Mouse (Mus musculus) adrenal gland, adult 8-10 months (tissue): ENCODE data around the gene Gfap. TPM values are rescaled to one million over a fixed set of nuclear protein-coding genes. Genes with fewer than 3 reads are reported as not detected.

Experiments
- total RNA-seq, 4 experiments: library from RNA; stranded (reverse); gene quantifications; 2 replicates each; pipeline ENCODE4 v1.2.4; 2022

Gfap gene
- total RNA-seq, 4 experiments from 2014 or later = 1.0 to 1.8 (median 1.8) TPM

Other genes with a start within 250 kb of the Gfap start
- gene Meioc, start 237.2 kb downstream of the Gfap start, total RNA-seq = not detected
- 10 to 100 TPM; 26.5 to 30.5 (median 29.6) TPM for gene Ccdc43, start 203.1 kb downstream of the Gfap start, total RNA-seq
- gene Adam11, start 139.5 kb downstream of the Gfap start, total RNA-seq = 10 to 100 TPM in 2 of 4 experiments, 1 to 10 TPM in 2; 2.0 to 13.0 (median 8.0) TPM
- 10 to 100 TPM; 12.9 to 22.5 (median 17.7) TPM for gene Gjc1, start 81.2 kb downstream of the Gfap start, total RNA-seq
- gene Higd1b, start 65.1 kb downstream of the Gfap start, total RNA-seq = 1 to 10 TPM; 1.4 to 2.6 (median 2.1) TPM
- 10 to 100 TPM; 62.2 to 95.9 (median 82.0) TPM for gene Eftud2, start 19.9 kb downstream of the Gfap start, total RNA-seq
- 1 to 10 TPM in 1 of 4 experiments, under 1 TPM in 3; 0.59 to 1.5 (median 0.70) TPM for gene Ccdc103, start 19.7 kb downstream of the Gfap start, total RNA-seq
- gene Fam187a, start 15.7 kb downstream of the Gfap start, total RNA-seq = under 1 TPM in 2 of 4 experiments, not detected in 2; 0.19 to 0.22 TPM
- gene Kif18b, start 24.2 kb upstream of the Gfap start, total RNA-seq = 1 to 10 TPM in 1 of 4 experiments, under 1 TPM in 3; 0.74 to 1.5 (median 0.91) TPM
- 10 to 100 TPM; 62.1 to 91.9 (median 72.9) TPM for gene C1ql1, start 45.8 kb upstream of the Gfap start, total RNA-seq
- 100 to 1,000 TPM; 102 to 113 (median 109) TPM for gene Nmt1, start 127.3 kb upstream of the Gfap start, total RNA-seq
- gene Dcakd, start 127.4 kb upstream of the Gfap start, total RNA-seq = 10 to 100 TPM; 64.3 to 89.6 (median 75.5) TPM
- 10 to 100 TPM; 10.0 to 18.9 (median 13.6) TPM for gene Plcd3, start 200.7 kb upstream of the Gfap start, total RNA-seq
- 100 to 1,000 TPM; 114 to 181 (median 146) TPM for gene Acbd4, start 200.8 kb upstream of the Gfap start, total RNA-seq
- 10 to 100 TPM; 75.2 to 90.2 (median 86.0) TPM for gene Hexim1, start 215.3 kb upstream of the Gfap start, total RNA-seq
- gene Hexim2, start 231.5 kb upstream of the Gfap start, total RNA-seq = 1 to 10 TPM; 6.1 to 9.3 (median 8.6) TPM